Mouse (Mus musculus): ENCODE measurements at regions not wholly inside any gene's neighbourhood (a gene's known extent, or its start where the extent isn't known, plus 50 kb on each side); places are given as distances from the start of the nearest gene placed in this dataset.

- no peak for TF ChIP-seq CTCF (IDR thresholded peaks at IDR 0.05; ENCODE audit: control insufficient read depth, insufficient read depth, insufficient replicate concordance, low read depth, low read length)
- TF ChIP-seq POLR2A (IDR thresholded peaks at IDR 0.05; ENCODE audit: control insufficient read depth, low read depth, low read length) = no peak
These were observed 1320.3 kb downstream of the Gsdmc2 start for GRCm38 (mm10) chr15:62524628-62525027.

Data from testis, adult 2 months (tissue).